Mouse (Mus musculus) limb, embryonic 14.5 days (tissue): ENCODE results near the gene Tbp. TPM values are rescaled to one million over a fixed set of nuclear protein-coding genes. Genes with fewer than 3 reads are reported as not detected.

Experiments
- ATAC-seq: fragments of 200-750 bp; cut with Nextera tagmentation; 2 replicates; pipeline ENCODE4 v1.8.0; 2017; ENCODE audit warnings: low read depth, moderate number of reproducible peaks, moderate TSS enrichment; ENCODE audit not compliant: low FRiP score
- DNase-seq: peaks from one replicate; pipeline ENCODE4 v3.0.0-alpha.2; 2015; ENCODE audit warnings: low spot score
- H3K27ac ChIP-seq: fragments of 300-500 bp; sonication (generic); replicated peaks from 2 replicates; pipeline ENCODE4 v1.5.1; 2014; ENCODE audit warnings: low read depth, mild to moderate bottlenecking, low read length, moderate library complexity, mixed read lengths
- H3K27me3 ChIP-seq: fragments of 300-500 bp; sonication (generic); 2 replicates; pipeline ENCODE4 v1.6.1; 2014; ENCODE audit warnings: low read length, mixed read lengths; ENCODE audit not compliant: control insufficient read depth, insufficient read depth
- H3K36me3 ChIP-seq: fragments of 300-500 bp; sonication (generic); 2 replicates; pipeline ENCODE4 v1.6.1; 2014; ENCODE audit warnings: mild to moderate bottlenecking, low read length, moderate library complexity, mixed read lengths; ENCODE audit not compliant: control insufficient read depth, insufficient read depth
- H3K4me1 ChIP-seq: fragments of 300-500 bp; sonication (generic); 2 replicates; pipeline ENCODE4 v1.6.1; 2014; ENCODE audit warnings: antibody characterized with exemption, low read length, mixed read lengths; ENCODE audit not compliant: control insufficient read depth, insufficient read depth
- H3K4me2 ChIP-seq: fragments of 300-500 bp; sonication (generic); replicated peaks from 2 replicates; pipeline ENCODE4 v1.6.1; 2014; ENCODE audit warnings: low read depth, mild to moderate bottlenecking, low read length, moderate library complexity; ENCODE audit not compliant: severe bottlenecking
- H3K4me3 ChIP-seq: fragments of 300-500 bp; sonication (generic); replicated peaks from 2 replicates; pipeline ENCODE4 v1.5.1; 2014; ENCODE audit warnings: low read length
- H3K9ac ChIP-seq: fragments of 300-500 bp; sonication (generic); 2 replicates; pipeline ENCODE4 v1.6.1; 2014; ENCODE audit warnings: mild to moderate bottlenecking, low read depth, low read length, moderate library complexity; ENCODE audit not compliant: severe bottlenecking
- H3K9me3 ChIP-seq: fragments of 300-500 bp; sonication (generic); 2 replicates; pipeline ENCODE4 v1.6.1; 2016; ENCODE audit warnings: low read length; ENCODE audit not compliant: control insufficient read depth
- POLR2A ChIP-seq: fragments of 200-500 bp; IDR thresholded peaks from 2 replicates; pipeline ENCODE4 v1.8.0; 2012; ENCODE audit warnings: inconsistent platforms, mild to moderate bottlenecking, moderate library complexity, borderline replicate concordance; ENCODE audit not compliant: insufficient read depth, insufficient read length; ENCODE audit errors: extremely low read depth
- WGBS: fragments of 180-500 bp; shearing (Covaris S2); extraction: QIAGEN DNeasy Blood & Tissue Kit; methylation state at CpG from one replicate; pipeline ENCODE4 v1.1.7; 2014; 5-methylcytosine and 5-hydroxymethylcytosine counted together
- polyA plus RNA-seq, 2 experiments: library from polyadenylated mRNA; depleted of rRNA in 1 of 2; stranded (reverse) in 1 of 2; unstranded in 1 of 2; fragments of >200 nt; fragmentation: Nextera tagmentation in 1 of 2; extraction: Ambion mirVana in 1 of 2; gene quantifications; 2 replicates each; pipeline versions ENCODE4 v1.2.1 to v1.2.3; 2012 to 2014

Gene Tbp
- polyA plus RNA-seq, 2 experiments, result 48.3 to 67.6 TPM

DNA sequence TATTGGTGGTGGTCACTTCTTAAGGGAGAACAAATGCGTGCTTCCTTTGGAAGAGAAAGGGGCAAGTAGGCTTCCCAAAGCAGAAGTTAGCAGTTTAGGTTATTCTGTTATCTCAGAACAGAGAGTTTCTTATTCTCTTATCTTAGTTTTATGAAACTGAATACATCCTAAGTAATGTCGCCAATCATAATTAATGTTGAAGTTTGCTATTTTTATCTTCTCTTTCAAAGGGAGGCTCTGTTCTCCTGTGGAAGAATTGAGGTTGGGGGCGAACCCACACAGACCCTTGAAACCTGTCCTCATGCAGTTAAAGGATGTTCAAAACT is 28.1 kb downstream of the Tbp start:
- H3K9ac ChIP-seq, result peak overlapping the region; percentile 66; the same call in 1 of the 2 replicates
- no peak for TF ChIP-seq POLR2A
- DNase-seq (no peak), ATAC-seq (no peak)
- no peaks in the 10 kb centered on the region for H3K9me3 ChIP-seq
- H3K4me1 ChIP-seq, result peaks cover 10% of the 10 kb centered on the region
- 57% methylated on average over 3 of the region's 3 CpGs for WGBS
- no peak overlapping the region for H3K27ac ChIP-seq
- peak overlapping the region; percentile 65 for H3K4me2 ChIP-seq
- H3K36me3 ChIP-seq, result peaks cover 15% of the 10 kb centered on the region
- H3K4me3 ChIP-seq, result peak overlapping the region; percentile 71
- no peaks in the 10 kb centered on the region for H3K27me3 ChIP-seq

GRCm38 (mm10) chr17:15528887-15529286 is 29.2 kb downstream of the Tbp start:
- Histone ChIP-seq H3K4me3 (no peak overlapping the region), H3K9ac (no peak overlapping the region), H3K27me3 (no peaks in the 10 kb centered on the region), H3K4me1 (peaks cover 10% of the 10 kb centered on the region), H3K27ac (no peak overlapping the region), H3K4me2 (no peak overlapping the region), H3K36me3 (peaks cover 11% of the 10 kb centered on the region), H3K9me3 (no peaks in the 10 kb centered on the region)
- TF ChIP-seq POLR2A, result no peak
- DNase-seq, result no peak
- ATAC-seq, result no peak
- 89% methylated on average over 2 of the region's 2 CpGs for WGBS

DNA sequence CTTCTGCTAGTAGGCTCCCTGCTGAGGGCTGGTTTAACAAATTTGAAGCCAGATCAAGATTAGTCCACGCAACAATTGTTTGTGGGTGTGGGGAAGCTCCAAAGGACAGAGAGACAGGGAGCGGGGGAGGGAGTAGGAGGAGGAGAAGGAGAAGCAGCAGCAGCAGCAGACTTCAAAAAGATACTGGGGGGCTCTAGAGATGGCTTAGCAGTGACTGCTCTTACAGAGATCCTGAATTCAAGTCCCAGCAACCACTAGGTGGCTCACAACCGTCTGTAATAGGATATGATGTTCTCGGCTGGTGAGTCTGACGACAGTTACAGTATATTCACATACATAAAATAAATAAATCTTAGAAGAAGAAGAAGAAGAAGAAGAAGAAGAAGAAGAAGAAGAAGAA is 30.5 kb downstream of the Tbp start:
- Histone ChIP-seq H3K9me3 (no peaks in the 10 kb centered on the region), H3K27ac (no peak overlapping the region), H3K4me2 (no peak overlapping the region), H3K4me1 (peaks cover 10% of the 10 kb centered on the region), H3K9ac (no peak overlapping the region), H3K36me3 (peaks cover under 1% of the 10 kb centered on the region; the same call in 1 of the 2 replicates), H3K27me3 (peaks cover 2% of the 10 kb centered on the region; the same call in 1 of the 2 replicates), H3K4me3 (no peak overlapping the region)
- ATAC-seq (no peak), DNase-seq (peak; percentile 44)
- TF ChIP-seq POLR2A, result no peak
- 10% methylated on average over 5 of the region's 5 CpGs for WGBS

DNA sequence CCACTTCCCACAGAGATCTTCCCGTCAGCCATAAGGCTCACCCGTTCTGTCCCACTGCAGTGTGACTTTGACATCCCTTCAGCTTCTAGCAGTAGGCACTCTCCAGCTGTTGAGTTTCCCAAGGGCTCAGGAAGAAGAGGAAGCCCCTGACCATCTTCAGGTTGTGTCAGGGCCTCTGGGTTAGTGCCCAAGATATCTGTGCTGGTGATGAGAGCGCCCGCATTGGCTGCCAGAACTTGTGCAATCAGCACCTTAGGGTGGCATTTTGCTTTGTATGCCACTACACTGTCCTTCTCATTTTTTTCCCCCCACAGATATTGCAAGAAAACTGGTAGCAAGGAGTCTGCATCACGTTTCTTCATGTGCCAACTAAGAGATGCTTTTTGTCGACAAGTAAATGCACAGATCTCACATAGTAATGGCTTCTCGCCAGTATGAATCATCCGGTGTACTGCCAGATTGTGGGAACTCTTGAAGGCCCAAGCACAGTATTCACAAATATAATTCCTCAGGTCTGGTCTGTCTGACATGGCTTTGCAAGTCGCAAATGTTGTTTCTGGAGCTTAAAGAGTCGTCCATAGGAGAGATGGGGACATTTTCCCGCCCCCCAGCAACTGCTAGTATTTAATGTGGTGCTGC is 35.6 kb downstream of the Tbp start:
- H3K4me2 ChIP-seq, result no peak overlapping the region
- WGBS, result 62% methylated on average over 10 of the region's 11 CpGs
- H3K9me3 ChIP-seq, result no peaks in the 10 kb centered on the region
- DNase-seq (no peak), ATAC-seq (no peak)
- H3K36me3 ChIP-seq, result no peaks in the 10 kb centered on the region
- peaks cover 22% of the 10 kb centered on the region for H3K27me3 ChIP-seq
- no peak for TF ChIP-seq POLR2A
- H3K9ac ChIP-seq, result no peak overlapping the region
- H3K27ac ChIP-seq, result no peak overlapping the region
- no peaks in the 10 kb centered on the region for H3K4me1 ChIP-seq
- no peak overlapping the region for H3K4me3 ChIP-seq

DNA sequence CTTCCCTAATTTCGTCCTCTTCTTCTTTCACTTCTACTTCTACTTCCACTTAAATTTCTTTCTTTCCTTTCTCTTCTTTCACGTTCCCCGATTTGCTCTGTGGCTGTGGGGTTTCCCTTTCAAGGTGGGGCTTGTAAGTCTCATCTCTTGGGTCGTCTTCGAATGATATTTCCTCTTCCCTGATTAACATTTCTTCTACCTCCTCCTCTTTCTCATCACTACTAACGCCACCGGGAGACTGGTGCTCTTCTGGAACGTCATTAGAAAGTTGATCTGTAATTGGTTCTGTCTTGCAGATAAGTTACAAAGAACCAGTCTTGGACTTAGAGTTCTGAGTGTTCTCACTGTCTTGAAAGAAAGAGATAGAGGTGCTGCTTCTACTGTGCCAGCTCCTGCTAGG is 36.3 kb downstream of the Tbp start:
- 19% methylated on average over 8 of the region's 8 CpGs for WGBS
- Histone ChIP-seq H3K36me3 (no peaks in the 10 kb centered on the region), H3K27me3 (peaks cover 22% of the 10 kb centered on the region), H3K4me3 (peak overlapping the region; percentile 49), H3K4me2 (peak overlapping the region; percentile 79), H3K27ac (no peak overlapping the region), H3K9ac (peak overlapping the region; percentile 53), H3K4me1 (no peaks in the 10 kb centered on the region), H3K9me3 (no peaks in the 10 kb centered on the region)
- no peak for TF ChIP-seq POLR2A
- ATAC-seq, result no peak
- DNase-seq, result no peak
